Mouse (Mus musculus): ENCODE data around the gene Pphln1. TPM values are rescaled to one million over a fixed set of nuclear protein-coding genes. Genes with fewer than 3 reads are reported as not detected.

Gene Pphln1
- polyA plus RNA-seq, 1 experiment: not detected

DNA sequence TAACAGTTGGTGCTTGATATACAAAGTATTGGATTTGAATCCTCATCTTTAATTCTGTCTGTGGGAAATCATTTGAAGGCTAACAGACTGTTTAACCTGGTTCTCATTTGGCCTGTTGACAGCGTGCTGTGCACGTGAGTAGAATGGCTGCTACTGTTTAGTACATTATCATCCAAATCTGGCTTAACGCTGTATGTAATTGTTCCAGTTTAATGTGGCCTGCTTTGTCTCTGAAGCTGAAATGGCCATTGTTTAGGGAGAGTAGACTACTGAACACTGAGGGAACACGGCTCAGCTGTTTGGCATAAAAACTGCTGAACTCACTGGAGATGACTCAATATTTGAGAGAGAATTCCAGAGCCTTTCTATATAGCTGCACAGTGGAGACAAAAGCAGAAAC, 81.3 kb downstream of the Pphln1 start:
- H3K27ac ChIP-seq (ENCODE audit: insufficient read depth, low read depth, low read length): no peak overlapping the region
- no peak overlapping the region for H3K4me3 ChIP-seq (ENCODE audit: insufficient read depth, low read depth, low read length)
- peaks cover 2% of the 10 kb centered on the region; the same call in 1 of the 2 replicates for H3K4me1 ChIP-seq (ENCODE audit: control insufficient read depth, insufficient read depth, low read length)
- 43% methylated on average over 4 of the region's 4 CpGs for WGBS
- no peak for TF ChIP-seq CTCF (IDR thresholded peaks at IDR 0.05; ENCODE audit: insufficient read depth, low read depth, low read length)
- no peak for TF ChIP-seq POLR2A (IDR thresholded peaks at IDR 0.05; ENCODE audit: insufficient read depth, low read depth, low read length)

DNA sequence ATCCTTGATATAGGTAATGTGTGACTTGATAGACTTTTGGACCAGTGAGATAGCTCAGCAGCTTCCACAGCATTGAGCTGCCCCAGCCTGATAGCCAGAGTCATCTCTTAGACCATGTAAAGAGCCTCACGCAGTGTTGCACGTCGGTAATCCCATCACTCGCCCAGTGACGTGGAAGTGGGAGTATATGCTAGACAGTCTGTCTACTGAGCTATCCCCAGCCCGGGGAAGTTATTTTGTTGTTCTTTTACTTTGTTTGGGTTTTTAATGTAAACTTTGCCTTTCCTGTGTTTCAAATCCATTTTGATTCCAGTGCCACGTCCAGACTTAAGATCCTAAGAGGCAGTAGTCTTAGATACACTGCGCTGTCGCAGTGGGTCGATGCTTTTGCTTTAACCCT, 83.0 kb downstream of the Pphln1 start:
- no peak overlapping the region for H3K4me3 ChIP-seq (ENCODE audit: insufficient read depth, low read depth, low read length)
- 92% methylated on average over 10 of the region's 10 CpGs for WGBS
- H3K27ac ChIP-seq (ENCODE audit: insufficient read depth, low read depth, low read length): no peak overlapping the region
- TF ChIP-seq POLR2A (IDR thresholded peaks at IDR 0.05; ENCODE audit: insufficient read depth, low read depth, low read length) (no peak), CTCF (IDR thresholded peaks at IDR 0.05; ENCODE audit: insufficient read depth, low read depth, low read length) (no peak)
- H3K4me1 ChIP-seq (ENCODE audit: control insufficient read depth, insufficient read depth, low read length): no peaks in the 10 kb centered on the region

DNA sequence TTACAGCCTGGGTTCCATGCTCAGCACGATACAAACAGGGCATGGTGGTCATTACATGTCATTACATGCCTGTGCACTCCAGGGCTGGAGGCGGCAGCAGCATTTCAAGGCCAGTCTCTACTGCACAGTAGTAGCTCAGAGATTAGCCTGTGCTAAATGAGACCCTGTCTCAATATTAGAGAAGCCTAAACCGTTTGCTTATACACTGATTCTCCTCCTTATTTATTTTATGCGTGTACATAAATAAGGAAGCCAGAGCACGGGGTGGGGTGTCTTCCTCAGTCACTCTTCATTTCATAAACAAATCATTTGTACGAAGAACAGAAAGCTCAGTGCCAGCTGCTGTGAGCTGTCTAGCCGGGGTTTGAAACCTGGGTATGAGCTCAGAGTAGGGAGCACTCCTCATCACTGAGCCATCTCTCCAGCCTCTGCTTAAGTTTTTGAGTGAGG, 86.1 kb downstream of the Pphln1 start:
- Histone ChIP-seq H3K4me3 (ENCODE audit: insufficient read depth, low read depth, low read length) (no peak overlapping the region), H3K27ac (ENCODE audit: insufficient read depth, low read depth, low read length) (no peak overlapping the region), H3K4me1 (ENCODE audit: control insufficient read depth, insufficient read depth, low read length) (no peaks in the 10 kb centered on the region)
- 53% methylated on average over 7 of the region's 7 CpGs for WGBS
- TF ChIP-seq POLR2A (IDR thresholded peaks at IDR 0.05; ENCODE audit: insufficient read depth, low read depth, low read length) (no peak), CTCF (IDR thresholded peaks at IDR 0.05; ENCODE audit: insufficient read depth, low read depth, low read length) (no peak)

- Histone ChIP-seq H3K4me1 (ENCODE audit: control insufficient read depth, insufficient read depth, low read length) (no peaks in the 10 kb centered on the region), H3K4me3 (ENCODE audit: insufficient read depth, low read depth, low read length) (no peak overlapping the region), H3K27ac (ENCODE audit: insufficient read depth, low read depth, low read length) (no peak overlapping the region)
- TF ChIP-seq POLR2A (IDR thresholded peaks at IDR 0.05; ENCODE audit: insufficient read depth, low read depth, low read length) (no peak), CTCF (IDR thresholded peaks at IDR 0.05; ENCODE audit: insufficient read depth, low read depth, low read length) (no peak)
- WGBS: 87% methylated on average over 3 of the region's 3 CpGs
Observed at GRCm38 (mm10) chr15:93485252-93485651, 87.1 kb downstream of the Pphln1 start.

GRCm38 (mm10) chr15:93486066-93486465, 87.9 kb downstream of the Pphln1 start:
- 93% methylated on average over 7 of the region's 7 CpGs for WGBS
- no peak for TF ChIP-seq CTCF (IDR thresholded peaks at IDR 0.05; ENCODE audit: insufficient read depth, low read depth, low read length)
- no peak for TF ChIP-seq POLR2A (IDR thresholded peaks at IDR 0.05; ENCODE audit: insufficient read depth, low read depth, low read length)
- Histone ChIP-seq H3K4me1 (ENCODE audit: control insufficient read depth, insufficient read depth, low read length) (no peaks in the 10 kb centered on the region), H3K27ac (ENCODE audit: insufficient read depth, low read depth, low read length) (no peak overlapping the region), H3K4me3 (ENCODE audit: insufficient read depth, low read depth, low read length) (no peak overlapping the region)

DNA sequence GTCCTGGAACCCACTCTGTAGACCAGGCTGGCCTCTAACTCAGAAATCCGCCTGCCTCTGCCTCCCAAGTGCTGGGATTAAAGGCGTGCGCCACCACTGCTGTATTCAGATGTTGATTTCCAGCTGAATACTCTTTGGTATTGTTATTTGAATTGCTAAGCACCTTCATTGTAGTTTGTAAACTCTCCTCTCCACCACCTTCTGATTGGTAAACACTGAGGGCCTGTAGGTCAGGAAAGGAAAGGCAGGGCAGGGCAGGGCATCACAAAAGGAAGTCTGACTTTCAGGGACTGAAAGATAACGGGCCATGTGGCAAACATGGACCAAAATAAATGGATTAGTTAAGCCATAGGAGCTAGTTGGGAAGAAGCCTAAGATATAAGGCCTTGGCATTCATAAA, 91.4 kb downstream of the Pphln1 start:
- TF ChIP-seq POLR2A (IDR thresholded peaks at IDR 0.05; ENCODE audit: insufficient read depth, low read depth, low read length): no peak
- TF ChIP-seq CTCF (IDR thresholded peaks at IDR 0.05; ENCODE audit: insufficient read depth, low read depth, low read length): no peak

DNA sequence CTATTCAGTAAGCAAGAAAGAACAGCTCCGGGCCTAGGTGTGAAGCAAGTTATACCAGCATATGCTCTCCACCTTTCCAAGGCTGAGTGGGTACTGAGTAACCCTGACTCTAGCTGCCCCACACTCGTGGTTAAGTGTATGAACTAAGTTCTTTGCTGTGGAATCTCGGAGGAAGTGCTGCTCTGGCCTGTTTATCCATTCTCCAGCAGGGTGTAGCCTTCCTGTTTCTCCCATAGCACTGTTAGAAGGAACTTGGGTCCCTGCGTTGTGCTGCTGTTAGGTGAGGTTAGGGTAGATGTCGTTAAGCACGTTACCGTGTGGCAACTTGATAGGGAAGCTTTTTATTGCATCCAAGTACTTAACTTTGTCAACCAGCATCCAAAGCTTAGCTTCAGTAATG, 96.5 kb downstream of the Pphln1 start:
- H3K4me3 ChIP-seq (ENCODE audit: insufficient read depth, low read depth, low read length): no peak overlapping the region
- TF ChIP-seq CTCF (IDR thresholded peaks at IDR 0.05; ENCODE audit: insufficient read depth, low read depth, low read length): no peak
- TF ChIP-seq POLR2A (IDR thresholded peaks at IDR 0.05; ENCODE audit: insufficient read depth, low read depth, low read length): no peak
- 88% methylated on average over 7 of the region's 7 CpGs for WGBS
- no peak overlapping the region for H3K27ac ChIP-seq (ENCODE audit: insufficient read depth, low read depth, low read length)
- no peaks in the 10 kb centered on the region for H3K4me1 ChIP-seq (ENCODE audit: control insufficient read depth, insufficient read depth, low read length)

More for the DNA sequence above, 91.4 kb downstream of the Pphln1 start:
- no peak overlapping the region for H3K27ac ChIP-seq (ENCODE audit: insufficient read depth, low read depth, low read length)
- H3K4me3 ChIP-seq (ENCODE audit: insufficient read depth, low read depth, low read length): no peak overlapping the region
- 89% methylated on average over 4 of the region's 4 CpGs for WGBS
- H3K4me1 ChIP-seq (ENCODE audit: control insufficient read depth, insufficient read depth, low read length): no peaks in the 10 kb centered on the region

- no peak for TF ChIP-seq POLR2A (IDR thresholded peaks at IDR 0.05; ENCODE audit: insufficient read depth, low read depth, low read length)
- TF ChIP-seq CTCF (IDR thresholded peaks at IDR 0.05; ENCODE audit: insufficient read depth, low read depth, low read length): no peak
Observed at GRCm38 (mm10) chr15:93499866-93500265, 101.7 kb downstream of the Pphln1 start.

GRCm38 (mm10) chr15:93502703-93503102, 104.6 kb downstream of the Pphln1 start:
- H3K27ac ChIP-seq (ENCODE audit: insufficient read depth, low read depth, low read length): no peak overlapping the region
- H3K4me1 ChIP-seq (ENCODE audit: control insufficient read depth, insufficient read depth, low read length): no peaks in the 10 kb centered on the region
- H3K4me3 ChIP-seq (ENCODE audit: insufficient read depth, low read depth, low read length): no peak overlapping the region
- WGBS: 95% methylated on average over 9 of the region's 9 CpGs
- TF ChIP-seq CTCF (IDR thresholded peaks at IDR 0.05; ENCODE audit: insufficient read depth, low read depth, low read length) (no peak), POLR2A (IDR thresholded peaks at IDR 0.05; ENCODE audit: insufficient read depth, low read depth, low read length) (no peak)

More at GRCm38 (mm10) chr15:93499866-93500265, 101.7 kb downstream of the Pphln1 start:
- Histone ChIP-seq H3K4me1 (ENCODE audit: control insufficient read depth, insufficient read depth, low read length) (no peaks in the 10 kb centered on the region), H3K27ac (ENCODE audit: insufficient read depth, low read depth, low read length) (no peak overlapping the region), H3K4me3 (ENCODE audit: insufficient read depth, low read depth, low read length) (no peak overlapping the region)
- WGBS: 53% methylated on average over 9 of the region's 9 CpGs

Data from olfactory bulb, adult 2 months (tissue).